In genomic region chr2:102450761-102451670, GRCm38 (mm10) we compare ENCODE assay signal across 9 mouse cellular contexts. TPM values are rescaled to one million over a fixed set of nuclear protein-coding genes. Genes with fewer than 3 reads are reported as not detected.
DNase-seq lines count a peak whose midpoint lies in the region; ATAC-seq and TF ChIP-seq lines count a peak whose summit lies in the region.
"Had no signal": no experiment of that assay in that cellular context is flagged by ENCODE, and none has a peak within 500 bp of the region (broad histone marks: within the 10 kb centered on the region; RNA-seq: fewer than 3 reads in every experiment).

No protein-coding gene starts in this region.

- H3K36me3 ChIP-seq in hindbrain, embryonic 12.5 days = no peaks in the 10 kb centered on the region

- ATAC-seq in Patski = peak; percentile 42
- peak; percentile 48 for ATAC-seq in frontal cortex, adult (ENCODE audit: low TSS enrichment)
- peak; percentile 64 for ATAC-seq in hindbrain, embryonic 12.5 days (ENCODE audit: low FRiP score)
- ATAC-seq in monocyte, adult 5-6 weeks (replicated peaks; ENCODE audit: insufficient number of reproducible peaks, low FRiP score, low TSS enrichment, poor library complexity, severe bottlenecking) = no peak

- in situ Hi-C loops in Patski (cut with MboI; ENCODE audit: low pct_unique_long_range_greater_than_20kb) = loop anchor here (5.0 kb wide), 4 partner anchors 101 to 744 kb away; partner anchors contain the start of gene Pamr1

- no peaks in the 10 kb centered on the region for H3K9me3 ChIP-seq in hindbrain, embryonic 12.5 days (replicated peaks)

- peak overlapping the region; percentile 91 for H3K4me3 ChIP-seq in hindbrain, embryonic 12.5 days

- peak overlapping the region; percentile 97 for H3K27ac ChIP-seq in hindbrain, embryonic 12.5 days

- POLR2A ChIA-PET in Patski (lab: Charles Lee) = no interaction called here

- TF ChIP-seq CTCF in Patski (IDR thresholded peaks at IDR 0.05) = peak; percentile 73

- H3K9ac ChIP-seq in hindbrain, embryonic 12.5 days = peak overlapping the region; percentile 97

- peak overlapping the region; percentile 92 for H3K4me2 ChIP-seq in hindbrain, embryonic 12.5 days (replicated peaks)

- CTCF ChIA-PET in Patski (lab: Charles Lee) = no interaction called here

- no peak for DNase-seq in Patski (ENCODE audit: low read depth, low spot score)
- peak; percentile 47 for DNase-seq in cerebellum, adult 8-10 months
- peak; percentile 40 to 54 for DNase-seq in layer of hippocampus, postnatal 25 days (ENCODE audit: extremely low spot score in 1 of 2, low spot score in 1 of 2)
- DNase-seq in lung, postnatal 4 days = peak; percentile 55 to 58
- DNase-seq in right cerebral cortex, postnatal 4 days = peak; percentile 55

- WGBS in hindbrain, embryonic 12.5 days = under 1% methylated on average over 75 of the region's 109 CpGs

- H3K27me3 ChIP-seq in Patski = no peaks in the 10 kb centered on the region
- H3K27me3 ChIP-seq in hindbrain, embryonic 12.5 days = 0 out of 2 replicates have a peak, but pooled peaks cover 3% of the 10 kb centered on the region

- H3K4me1 ChIP-seq in hindbrain, embryonic 12.5 days = peaks cover 26% of the 10 kb centered on the region

RNA-seq across cellular contexts. Expression of gene Fjx1, which starts 1.3 kb away (rescaled TPM):
- 10.4 TPM for polyA plus RNA-seq in Patski (2021)
- 44.2 and 45.3 TPM in 2 replicates for polyA plus RNA-seq in hindbrain, embryonic 12.5 days (2016; fragmentation: Nextera tagmentation; extraction: Ambion mirVana)
- total RNA-seq in layer of hippocampus, postnatal 25 days (2021) = 10 to 100 TPM; 61.6 to 61.7 TPM
- total RNA-seq in monocyte, adult 5-6 weeks (2017) = not detected in 3 replicates
- total RNA-seq: hematopoietic stem cell, adult 5-6 weeks had no signal

RNA-seq across cellular contexts. Expression of gene Trim44, which starts 43.4 kb away (rescaled TPM):
- 88.6 TPM for polyA plus RNA-seq in Patski (2021)
- polyA plus RNA-seq in hindbrain, embryonic 12.5 days (2016; fragmentation: Nextera tagmentation; extraction: Ambion mirVana) = 65.6 and 74.4 TPM in 2 replicates
- 100 to 1,000 TPM; 153 to 165 TPM for total RNA-seq in layer of hippocampus, postnatal 25 days (2021)
- total RNA-seq in monocyte, adult 5-6 weeks (2017) = 29.3 to 39.8 TPM (median 36.1 TPM) in 3 replicates

Comparison
In these comparisons a context has a peak if more than half of its experiments do, and no peak if none do; other contexts are left out.
1. RNA of gene Fjx1, which starts 1.3 kb away (total RNA-seq): 61.6 to 61.7 TPM in layer of hippocampus, postnatal 25 days; not detected in monocyte, adult 5-6 weeks; every median in the first group is over 10 times any median in the second.